Mouse (Mus musculus): ENCODE data around the gene Tagln.
A peak's percentile ranks its signal among the peaks of the same experiment; 100 is the strongest.

Gene Tagln

GRCm38 (mm10) chr9:45907078-45907428, 28.8 kb downstream of the Tagln start:
- DNase-seq (ENCODE audit: low read depth, low spot score) = no peak

GRCm38 (mm10) chr9:45906355-45907077, 29.3 kb downstream of the Tagln start, which contains the start of the genes Pcsk7 and Rnf214:
Gene Pcsk7, plus strand, starts transcription at chr9:45906497.
Gene Rnf214, minus strand, starts transcription at chr9:45906911.
- DNase-seq (ENCODE audit: low read depth, low spot score) = peak; percentile 79

GRCm38 (mm10) chr9:45905811-45906237, 30.0 kb downstream of the Tagln start:
- peak; percentile 32 for DNase-seq (ENCODE audit: low read depth, low spot score)

GRCm38 (mm10) chr9:45905196-45905595, 30.7 kb downstream of the Tagln start:
- no peak for DNase-seq (ENCODE audit: low read depth, low spot score)

GRCm38 (mm10) chr9:45893681-45894080, 42.2 kb downstream of the Tagln start:
- DNase-seq (ENCODE audit: low read depth, low spot score) = no peak

All from embryo, embryonic 11.5 days (tissue).